Mouse (Mus musculus) bone marrow, adult 2 months (tissue): ENCODE measurements around the gene Man1a.

Experiments used
- CTCF ChIP-seq: fragments of 200-500 bp; IDR thresholded peaks from 2 replicates; pipeline ENCODE4 v1.5.1; 2011; ENCODE audit warnings: low read length, control low read depth; ENCODE audit not compliant: control insufficient read depth, insufficient read depth
- POLR2A ChIP-seq: fragments of 200-500 bp; IDR thresholded peaks from 2 replicates; pipeline ENCODE4 v1.6.1; 2011; ENCODE audit warnings: low read depth, mild to moderate bottlenecking, control low read depth, low read length, borderline replicate concordance; ENCODE audit not compliant: control insufficient read depth

GRCm38 (mm10) chr10:53984894-53985293, 91.5 kb downstream of the Man1a start:
- no peak for TF ChIP-seq CTCF
- TF ChIP-seq POLR2A = no peak
